ENCODE assay signal across 13 mouse cellular contexts in genomic region chr3:103146330-103147166, GRCm38 (mm10). TPM values are rescaled to one million over a fixed set of nuclear protein-coding genes. Genes with fewer than 3 reads are reported as not detected.
A peak's percentile ranks its signal among the peaks of the same experiment; 100 is the strongest.
DNase-seq lines count a peak whose midpoint lies in the region; ATAC-seq lines count a peak whose summit lies in the region.
"Had no signal": no experiment of that assay in that cellular context is flagged by ENCODE, and none has a peak within 500 bp of the region (broad histone marks: within the 10 kb centered on the region; RNA-seq: fewer than 3 reads in every experiment).

No protein-coding gene starts in this region.

- no peaks in the 10 kb centered on the region for H3K27me3 ChIP-seq in heart, embryonic 16.5 days (ENCODE audit: control insufficient read depth, insufficient read depth, low read length)
- no peaks in the 10 kb centered on the region for H3K27me3 ChIP-seq in stomach, embryonic 16.5 days (ENCODE audit: control insufficient read depth, insufficient read depth, low read length)
- H3K27me3 ChIP-seq: forebrain, embryonic 13.5 days had no signal

- no peak overlapping the region for H3K4me3 ChIP-seq in heart, embryonic 16.5 days (ENCODE audit: low read length)
- H3K4me3 ChIP-seq in stomach, embryonic 16.5 days (replicated peaks; ENCODE audit: low read length), result no peak overlapping the region
- H3K4me3 ChIP-seq: forebrain, embryonic 13.5 days had no signal

- H3K4me2 ChIP-seq in heart, embryonic 16.5 days (ENCODE audit: low read depth, low read length), result no peak overlapping the region
- H3K4me2 ChIP-seq in stomach, embryonic 16.5 days (ENCODE audit: low read depth, low read length), result no peak overlapping the region
- H3K4me2 ChIP-seq: forebrain, embryonic 13.5 days; midbrain, embryonic 11.5 days had no signal

- no peak for DNase-seq in heart, postnatal 14 days
- DNase-seq in urinary bladder, adult 2 months (ENCODE audit: low spot score), result peak; percentile 29
- no peak for DNase-seq in urinary bladder, postnatal 25 days (ENCODE audit: low spot score)
- DNase-seq in brain, adult 2 months (ENCODE audit: low read depth, low spot score), result peak; percentile 19
- DNase-seq in embryo, embryonic 10 days (ENCODE audit: low spot score), result no peak
- DNase-seq: embryo, embryonic 11 days; gastrocnemius, postnatal 10 days; liver had no signal

- H3K36me3 ChIP-seq in heart, embryonic 16.5 days (ENCODE audit: control insufficient read depth, insufficient read depth), result 0 out of 2 replicates have a peak, but pooled peaks cover 2% of the 10 kb centered on the region
- H3K36me3 ChIP-seq in stomach, embryonic 16.5 days (ENCODE audit: control insufficient read depth, insufficient read depth, low read length), result no peaks in the 10 kb centered on the region

- no peaks in the 10 kb centered on the region for H3K9me3 ChIP-seq in heart, embryonic 16.5 days (replicated peaks; ENCODE audit: control insufficient read depth, low read length)
- H3K9me3 ChIP-seq in stomach, embryonic 16.5 days (replicated peaks; ENCODE audit: control insufficient read depth, low read length), result no peaks in the 10 kb centered on the region
- H3K9me3 ChIP-seq: forebrain, embryonic 13.5 days had no signal

- intact Hi-C loops in heart, postnatal 14 days (cut with DNase I), result loop anchor here (2.0 to 5.0 kb wide), 2 partner anchors 44 to 89 kb away; partner anchors contain the start of genes Dennd2c and Nras

- H3K9ac ChIP-seq in heart, embryonic 16.5 days (ENCODE audit: low read length), result no peak overlapping the region
- H3K9ac ChIP-seq in stomach, embryonic 16.5 days (ENCODE audit: low read length), result no peak overlapping the region
- H3K9ac ChIP-seq: forebrain, embryonic 13.5 days had no signal

- H3K4me1 ChIP-seq in heart, embryonic 16.5 days (ENCODE audit: control insufficient read depth, insufficient read depth, low read length), result no peaks in the 10 kb centered on the region
- no peaks in the 10 kb centered on the region for H3K4me1 ChIP-seq in stomach, embryonic 16.5 days (ENCODE audit: control insufficient read depth, insufficient read depth, low read length)

- WGBS in heart, embryonic 16.5 days, result 74% methylated on average over 23 of the region's 23 CpGs
- 64% methylated on average over 23 of the region's 23 CpGs for WGBS in stomach, embryonic 16.5 days

- ATAC-seq in heart, embryonic 16.5 days (replicated peaks; ENCODE audit: extremely low read depth, insufficient read depth, low FRiP score), result peak; percentile 41; the same call in 1 of the 2 replicates
- peak; percentile 81 for ATAC-seq in stomach, embryonic 16.5 days (ENCODE audit: insufficient read depth, low FRiP score)
- ATAC-seq: forebrain, embryonic 13.5 days; intestine, postnatal 0 days had no signal

- no peak overlapping the region for H3K27ac ChIP-seq in heart, embryonic 16.5 days (ENCODE audit: low read length)
- peak overlapping the region; percentile 84 for H3K27ac ChIP-seq in stomach, embryonic 16.5 days (ENCODE audit: low read length)
- H3K27ac ChIP-seq: forebrain, embryonic 13.5 days had no signal

RNA-seq across cellular contexts. Expression of gene Bcas2, which starts 24.9 kb away (rescaled TPM):
- 115 and 141 TPM in 2 replicates for polyA plus RNA-seq in heart, embryonic 16.5 days (2015; fragmentation: Nextera tagmentation; extraction: Ambion mirVana)
- 10 to 100 TPM; 47.7 to 48.0 TPM for total RNA-seq in heart, postnatal 14 days (2021)
- polyA plus RNA-seq in urinary bladder, adult 2 months (2012; rRNA removed), result 76.6 and 87.1 TPM in 2 replicates
- 177 and 186 TPM in 2 replicates for polyA plus RNA-seq in stomach, embryonic 16.5 days (2015; fragmentation: Nextera tagmentation; extraction: Ambion mirVana)

RNA-seq across cellular contexts. Expression of gene Dennd2c, which starts 44.1 kb away (rescaled TPM):
- polyA plus RNA-seq in heart, embryonic 16.5 days (2015; fragmentation: Nextera tagmentation; extraction: Ambion mirVana), result 4.3 and 5.8 TPM in 2 replicates
- total RNA-seq in heart, postnatal 14 days (2021), result 1 to 10 TPM; 2.9 to 3.4 TPM
- 5.2 and 5.4 TPM in 2 replicates for polyA plus RNA-seq in urinary bladder, adult 2 months (2012; rRNA removed)
- 9.9 and 11.0 TPM in 2 replicates for polyA plus RNA-seq in stomach, embryonic 16.5 days (2015; fragmentation: Nextera tagmentation; extraction: Ambion mirVana)

Comparison
In these comparisons a context has a peak if more than half of its experiments do, and no peak if none do; other contexts are left out.
1. DNase-seq: peak in urinary bladder, adult 2 months (single experiment) and brain, adult 2 months (single experiment); none in heart, postnatal 14 days (0 of 2), urinary bladder, postnatal 25 days (single experiment) and embryo, embryonic 10 days (single experiment).